Mouse (Mus musculus): ENCODE results near the gene Pspn. TPM values are rescaled to one million over a fixed set of nuclear protein-coding genes. Genes with fewer than 3 reads are reported as not detected.

Pspn gene
- total RNA-seq, 2 experiments from 2014 or later, result not detected

DNA sequence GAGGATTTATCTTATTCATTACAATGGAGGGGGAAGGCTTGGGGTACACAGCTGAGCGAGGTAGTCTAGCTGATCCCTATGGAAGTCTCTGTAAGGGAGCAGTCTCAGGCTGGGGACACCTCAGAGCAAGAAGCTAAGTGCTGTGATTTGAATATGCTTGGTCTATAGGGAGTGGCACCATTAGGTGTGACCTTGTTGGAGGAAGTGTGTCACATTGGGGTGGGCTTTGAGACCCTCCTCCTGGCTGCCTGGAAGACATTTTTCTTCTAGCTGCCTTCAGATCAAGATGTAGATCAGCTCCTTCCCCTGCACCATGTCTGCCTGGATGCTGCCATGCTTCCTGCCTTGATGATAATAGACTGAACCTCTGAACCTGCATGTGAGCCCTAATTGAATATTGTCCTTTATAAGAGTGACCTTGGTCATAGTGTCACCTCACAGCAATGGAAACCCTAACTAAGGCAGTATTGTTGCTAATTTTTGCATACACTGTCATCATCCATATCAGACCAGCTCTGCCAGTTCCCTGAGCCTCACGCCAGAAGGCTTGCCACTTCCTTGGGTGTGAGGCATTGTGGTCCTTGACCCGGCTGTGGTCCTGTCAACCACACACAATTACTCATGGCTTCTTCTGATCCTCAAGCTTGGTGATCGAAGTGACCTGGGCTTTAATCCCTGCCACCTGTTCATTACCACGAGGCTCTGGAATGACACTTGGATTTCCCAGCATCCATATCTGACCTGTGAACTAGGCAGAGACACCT is 37.0 kb downstream of the Pspn start:
- DNase-seq, result no peak

GRCm38 (mm10) chr17:56961880-56962279 is 37.9 kb downstream of the Pspn start:
- no peak for DNase-seq

GRCm38 (mm10) chr17:56958667-56959066 is 41.2 kb downstream of the Pspn start:
- no peak for DNase-seq

DNA sequence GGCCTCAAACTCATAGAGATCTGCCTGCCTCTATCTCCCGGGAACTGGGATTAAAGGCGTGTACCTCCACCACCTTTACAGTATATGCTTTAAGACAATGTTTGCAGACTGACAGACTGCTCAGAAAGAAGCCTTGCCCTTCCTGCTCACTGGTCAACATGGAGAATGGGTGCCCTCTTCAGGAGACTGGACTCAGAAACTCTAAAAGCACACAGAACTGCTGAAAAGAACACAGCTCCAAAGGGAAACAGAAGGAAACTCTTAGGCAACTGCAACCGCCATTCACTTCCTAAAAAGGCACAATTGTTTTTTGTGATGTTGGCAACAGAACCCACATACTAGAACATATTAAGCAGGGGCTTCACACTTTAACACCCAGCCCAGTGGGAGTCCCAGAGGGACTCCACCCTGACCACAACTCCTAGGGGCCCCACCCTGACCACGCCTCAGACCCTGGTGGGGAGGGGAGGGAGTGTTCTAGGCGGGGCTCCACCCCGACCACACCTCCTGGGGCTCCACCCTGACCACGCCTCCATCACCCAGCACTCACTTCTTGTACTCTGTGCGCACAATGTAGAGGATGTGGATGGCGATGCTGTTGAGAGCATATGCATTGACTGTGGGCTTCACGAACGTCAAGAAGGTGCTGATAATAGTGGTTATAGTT is 41.9 kb downstream of the Pspn start:
- DNase-seq, result no peak

- DNase-seq, result no peak
Measured at GRCm38 (mm10) chr17:56954871-56955270, 44.9 kb downstream of the Pspn start.

DNA sequence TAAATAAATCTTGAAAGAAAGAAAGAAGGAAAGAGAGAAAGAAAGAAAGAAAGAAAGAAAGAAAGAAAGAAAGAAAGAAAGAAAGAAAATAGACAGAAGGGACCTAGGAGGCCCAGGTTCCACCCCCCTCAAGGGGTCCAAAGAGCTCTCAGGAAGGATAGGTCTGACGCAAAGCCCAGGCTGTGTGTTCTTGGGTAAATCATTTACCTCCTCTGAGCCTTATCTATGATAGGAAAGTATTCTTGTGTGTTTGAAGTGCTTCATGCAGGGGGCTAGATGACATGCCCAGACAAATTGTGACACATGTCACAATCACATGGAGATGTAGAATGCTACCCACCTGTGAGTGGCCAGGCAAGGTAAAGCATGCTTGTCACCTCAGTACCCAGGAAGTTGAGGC is 47.2 kb downstream of the Pspn start:
- DNase-seq, result no peak

GRCm38 (mm10) chr17:56950915-56951314 is 48.9 kb downstream of the Pspn start:
- no peak for DNase-seq

Other genes starting within 250 kb of the Pspn start
- 1 to 10 TPM; 1.9 to 3.1 TPM for gene Nrtn, start 242.5 kb downstream of the Pspn start, total RNA-seq (2021)
- 10 to 100 TPM; 12.4 to 14.5 TPM for gene Dus3l, start 235.3 kb downstream of the Pspn start, total RNA-seq (2021)
- gene Prr22, start 229.8 kb downstream of the Pspn start, total RNA-seq (2021), result under 1 TPM in 1 of 2 experiments, not detected in 1; 0.33 TPM
- 1 to 10 TPM; 3.0 to 4.1 TPM for gene Rfx2, start 169.0 kb downstream of the Pspn start, total RNA-seq (2021)
- not detected for gene Acsbg2, start 125.6 kb downstream of the Pspn start, total RNA-seq (2021)
- not detected for gene 1700061G19Rik, start 124.5 kb downstream of the Pspn start, total RNA-seq (2021)
- gene Mllt1, start 64.6 kb downstream of the Pspn start, total RNA-seq (2021), result 10 to 100 TPM; 16.0 to 16.5 TPM
- gene Acer1, start 17.9 kb downstream of the Pspn start, total RNA-seq (2021), result not detected
- gene Clpp, start 9.7 kb downstream of the Pspn start, total RNA-seq (2021), result 10 to 100 TPM; 29.8 to 31.3 TPM
- gene Alkbh7, start 2.7 kb downstream of the Pspn start, total RNA-seq (2021), result 10 to 100 TPM; 24.4 to 28.3 TPM
- 10 to 100 TPM; 16.1 to 18.7 TPM for gene Gtf2f1, start 11.3 kb upstream of the Pspn start, total RNA-seq (2021)
- gene Gm17949, start 11.5 kb upstream of the Pspn start, total RNA-seq (2021), result not detected
- 10 to 100 TPM; 23.4 to 24.1 TPM for gene Khsrp, start 31.5 kb upstream of the Pspn start, total RNA-seq (2021)
- gene Slc25a41, start 41.6 kb upstream of the Pspn start, total RNA-seq (2021), result not detected
- under 1 TPM; 0.77 to 0.99 TPM for gene Crb3, start 59.1 kb upstream of the Pspn start, total RNA-seq (2021)
- gene Slc25a23, start 59.8 kb upstream of the Pspn start, total RNA-seq (2021), result 10 to 100 TPM; 35.8 to 48.9 TPM
- gene Dennd1c, start 78.5 kb upstream of the Pspn start, total RNA-seq (2021), result 1 to 10 TPM in 1 of 2 experiments, under 1 TPM in 1; 0.31 to 1.2 TPM
- 1 to 10 TPM; 1.1 to 1.3 TPM for gene Tubb4a, start 87.8 kb upstream of the Pspn start, total RNA-seq (2021)
- under 1 TPM; 0.27 to 0.41 TPM for gene Tnfsf9, start 105.3 kb upstream of the Pspn start, total RNA-seq (2021)
- not detected for gene Cd70, start 149.8 kb upstream of the Pspn start, total RNA-seq (2021)
- gene Tnfsf14, start 194.2 kb upstream of the Pspn start, total RNA-seq (2021), result not detected
- gene C3, start 228.1 kb upstream of the Pspn start, total RNA-seq (2021), result 10 to 100 TPM in 1 of 2 experiments, 1 to 10 TPM in 1; 2.5 to 26.2 TPM
- gene Gpr108, start 248.4 kb upstream of the Pspn start, total RNA-seq (2021), result 10 to 100 TPM; 20.7 to 22.7 TPM
- gene Trip10, start 249.4 kb upstream of the Pspn start, total RNA-seq (2021), result 100 to 1,000 TPM; 132 to 134 TPM